Mouse (Mus musculus) urinary bladder, postnatal 25 days (tissue): Measurements from ENCODE around the gene Ccl7.
A peak's percentile ranks its signal among the peaks of the same experiment; 100 is the strongest.

Experiments
- DNase-seq: peaks from one replicate; pipeline ENCODE4 v3.0.0; 2022; ENCODE audit warnings: low spot score

Gene Ccl7

DNA sequence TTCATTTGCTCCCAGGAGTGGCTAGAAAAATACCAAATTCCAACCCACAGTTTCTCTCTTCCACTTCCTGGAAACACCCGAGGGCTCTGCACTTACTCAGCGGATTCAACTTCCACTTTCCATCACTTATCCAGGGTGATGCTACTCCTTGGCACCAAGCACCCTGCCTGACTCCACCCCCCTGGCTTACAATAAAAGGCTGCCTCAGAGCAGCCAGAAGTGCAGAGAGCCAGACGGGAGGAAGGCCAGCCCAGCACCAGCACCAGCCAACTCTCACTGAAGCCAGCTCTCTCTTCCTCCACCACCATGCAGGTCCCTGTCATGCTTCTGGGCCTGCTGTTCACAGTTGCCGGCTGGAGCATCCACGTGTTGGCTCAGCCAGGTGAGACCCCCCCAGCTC lies 10.2 kb upstream of the Ccl7 start, which contains the start of gene Ccl2:
Ccl2 (plus strand) TSS at position 216 of the 400 bp plus-strand sequence.
- DNase-seq = peak; percentile 57

DNA sequence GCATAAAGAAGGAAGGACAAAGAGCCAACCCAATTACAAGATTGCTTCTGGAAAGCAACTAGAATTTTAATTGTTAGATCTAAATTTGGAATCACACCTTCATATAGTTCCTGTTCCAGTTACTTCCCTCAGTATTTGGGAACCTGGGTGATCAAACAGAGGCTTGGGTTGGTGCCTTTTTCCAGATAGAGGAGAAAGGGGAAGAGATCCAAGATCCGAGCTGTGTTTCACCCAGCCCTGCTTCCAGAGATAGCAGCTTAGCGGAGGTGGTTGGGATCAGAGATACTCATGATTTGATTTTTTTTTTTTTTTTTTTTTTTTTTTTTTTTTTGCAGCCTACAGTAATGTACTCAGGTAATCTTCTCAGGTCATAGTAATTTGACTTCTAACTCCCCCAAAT lies 9.7 kb upstream of the Ccl7 start:
- no peak for DNase-seq

DNA sequence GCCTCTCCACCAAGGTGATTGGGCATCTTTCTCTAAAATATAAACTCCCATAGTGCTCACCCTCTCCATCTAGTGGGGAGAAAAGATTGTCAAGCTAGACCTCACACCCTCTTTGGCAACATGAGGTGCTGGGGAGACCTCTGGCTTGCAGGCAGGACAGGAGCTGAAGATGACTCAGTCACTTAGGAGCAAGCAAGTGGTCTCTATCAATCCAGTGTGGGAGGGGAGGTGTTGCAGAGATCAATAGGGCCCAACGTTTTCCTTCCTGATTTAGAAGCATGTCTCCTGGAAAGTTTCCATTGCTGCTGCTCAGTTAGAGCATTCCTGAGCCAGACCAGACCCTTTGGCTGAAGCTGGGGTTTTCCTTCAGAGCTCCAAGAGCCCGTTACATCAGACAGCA lies 7.0 kb upstream of the Ccl7 start, which contains the start of gene Gm17268:
Gm17268 (minus strand) TSS at position 28 of the 400 bp plus-strand sequence.
- DNase-seq = no peak

DNA sequence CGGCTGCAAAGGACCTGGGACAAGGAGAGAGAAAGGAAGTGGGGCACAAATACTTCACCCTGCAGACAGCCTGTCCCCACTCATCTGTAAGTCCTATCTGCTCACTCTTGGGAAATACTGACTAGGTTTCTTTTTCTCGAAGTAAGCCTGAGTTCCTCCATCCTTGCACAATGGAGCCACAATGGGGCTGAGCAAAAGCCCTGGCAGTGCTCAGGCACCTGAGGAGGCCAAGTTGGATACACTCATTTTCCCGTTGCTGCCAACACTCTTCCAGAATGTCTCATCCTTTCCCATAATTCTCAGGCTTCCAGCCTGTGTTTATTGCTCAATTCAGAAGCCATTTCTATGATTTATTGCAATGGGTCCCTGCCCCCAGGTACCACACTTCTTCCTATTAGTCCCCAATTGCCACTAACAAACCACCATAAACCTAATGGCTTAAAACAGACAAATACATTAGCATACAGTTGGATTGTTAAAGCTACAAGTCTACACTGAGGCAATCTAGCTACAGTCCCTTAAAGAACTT lies 6.3 kb upstream of the Ccl7 start:
- DNase-seq = no peak

DNA sequence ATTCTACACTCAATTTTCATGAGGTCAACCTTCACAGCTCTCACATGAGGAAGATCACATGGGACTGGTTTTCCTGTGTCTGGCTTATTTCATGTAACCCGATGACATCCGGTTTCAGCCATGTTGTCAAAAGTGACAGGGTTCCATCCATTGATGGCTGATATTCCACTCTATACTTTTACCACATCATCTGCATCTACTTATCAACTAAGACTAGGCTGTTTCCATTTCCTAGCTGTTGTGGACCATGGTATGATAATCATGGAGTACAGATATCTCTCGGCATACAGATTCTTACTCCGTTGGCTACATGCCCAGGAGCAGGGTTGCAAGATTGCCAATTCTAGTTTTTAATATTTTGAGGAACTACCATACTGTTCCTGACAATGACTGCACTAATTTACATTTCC lies 3.8 kb upstream of the Ccl7 start:
- no peak for DNase-seq

DNA sequence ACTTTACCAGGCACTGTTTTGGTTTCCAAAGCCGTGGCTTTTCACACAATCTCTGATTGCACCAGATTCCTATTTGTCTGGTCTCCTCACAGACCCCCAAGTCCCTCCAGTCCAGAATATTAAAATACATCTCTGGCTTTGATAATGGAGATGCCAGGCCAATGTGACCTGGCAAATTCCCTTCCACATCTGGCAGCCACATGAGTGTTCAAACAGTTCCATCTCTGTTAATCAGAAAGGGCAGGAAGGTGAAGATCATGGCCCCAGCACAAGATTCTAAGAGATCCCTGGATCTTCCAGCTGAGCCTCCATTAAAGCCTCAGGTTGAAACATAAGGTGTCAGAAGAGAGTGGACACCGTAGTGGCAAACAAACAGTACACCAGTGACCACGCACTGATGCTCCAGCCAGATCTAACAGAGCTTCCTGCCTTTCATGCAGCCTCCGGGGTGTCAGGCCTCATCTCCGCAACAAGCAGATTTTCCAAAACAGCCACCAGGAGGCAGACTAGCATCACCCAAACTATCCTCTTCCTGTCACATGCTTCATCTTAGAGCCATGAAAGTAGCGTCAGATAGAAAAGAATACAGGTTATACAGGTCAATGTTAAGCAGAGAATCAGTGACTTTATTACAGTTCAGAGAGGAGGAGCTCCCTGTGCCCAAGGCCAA lies 2.4 kb downstream of the Ccl7 start:
- DNase-seq = peak; percentile 32

DNA sequence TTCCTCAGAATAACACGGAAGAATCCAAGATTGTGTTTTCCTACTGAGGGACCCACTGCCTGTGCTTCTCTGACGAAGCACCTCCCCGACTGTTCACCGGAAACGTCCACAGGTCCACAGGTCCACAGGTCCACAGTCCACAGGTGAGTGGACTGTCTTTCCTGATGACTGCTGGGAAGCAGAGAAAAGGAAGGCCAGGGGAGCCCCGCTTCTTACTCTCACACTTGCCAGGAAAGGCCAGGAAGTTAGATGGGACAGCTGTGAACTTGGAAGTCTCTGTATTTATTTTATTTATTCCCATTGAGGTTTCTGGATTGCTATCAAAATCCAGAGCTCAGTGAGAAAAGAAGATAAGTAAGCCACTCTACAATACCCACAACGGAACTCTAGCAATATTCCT lies 8.3 kb downstream of the Ccl7 start:
- DNase-seq = no peak

DNA sequence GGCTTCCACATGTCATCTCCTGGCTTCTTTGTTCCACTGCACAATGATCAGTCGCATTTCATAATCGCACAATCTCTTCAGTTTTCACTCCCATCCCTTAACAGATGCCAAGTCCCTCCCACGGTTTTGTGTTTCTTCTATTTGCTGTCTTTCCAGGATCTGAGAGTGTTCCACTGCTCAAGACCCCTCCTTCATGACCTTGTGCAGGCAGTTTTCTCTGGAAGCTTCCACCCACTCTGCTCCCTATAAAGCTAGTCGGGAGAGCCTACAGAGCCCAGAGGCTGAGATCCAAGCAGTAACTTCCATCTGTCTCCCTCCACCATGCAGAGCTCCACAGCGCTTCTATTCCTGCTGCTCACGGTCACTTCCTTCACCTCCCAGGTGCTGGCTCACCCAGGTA lies 12.1 kb downstream of the Ccl7 start, which contains the start of gene Ccl11:
Ccl11 (plus strand) TSS at position 178 of the 400 bp plus-strand sequence.
- DNase-seq = no peak

DNA sequence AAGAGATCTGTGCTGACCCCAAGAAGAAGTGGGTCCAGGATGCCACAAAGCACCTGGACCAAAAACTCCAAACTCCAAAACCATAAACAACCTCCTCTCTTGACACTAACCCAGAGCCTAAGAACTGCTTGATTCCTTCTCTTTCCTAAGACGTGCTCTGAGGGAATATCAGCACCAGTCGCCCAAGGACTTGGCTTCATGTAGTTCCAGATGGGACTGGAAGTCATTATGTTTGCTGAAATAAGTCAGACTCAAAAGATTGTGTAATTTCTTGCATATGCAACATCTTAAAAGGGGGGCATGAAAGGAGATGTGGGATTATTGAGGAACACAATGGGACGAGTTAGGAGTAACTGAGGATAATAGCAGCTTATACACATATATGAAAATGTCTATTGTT lies 16.7 kb downstream of the Ccl7 start:
- DNase-seq = no peak

DNA sequence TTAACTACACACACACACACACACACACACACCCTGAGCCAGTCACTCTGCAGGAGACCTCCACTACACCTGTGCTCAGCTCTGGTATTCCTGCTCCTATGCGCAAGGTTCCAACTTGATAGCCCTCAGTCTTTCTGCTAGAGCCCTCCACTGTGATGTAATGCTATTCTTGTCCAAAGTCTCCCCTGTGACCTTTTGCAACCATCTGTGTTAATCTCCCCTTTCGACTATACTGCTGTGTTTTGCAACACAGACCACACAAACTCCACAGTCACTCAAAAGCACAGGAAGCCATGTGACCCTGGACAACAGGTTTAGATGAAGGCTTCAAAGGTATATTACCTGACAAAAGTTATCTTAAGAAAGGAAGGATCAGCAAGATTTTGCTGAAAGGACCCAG lies 17.9 kb downstream of the Ccl7 start:
- DNase-seq = no peak

DNA sequence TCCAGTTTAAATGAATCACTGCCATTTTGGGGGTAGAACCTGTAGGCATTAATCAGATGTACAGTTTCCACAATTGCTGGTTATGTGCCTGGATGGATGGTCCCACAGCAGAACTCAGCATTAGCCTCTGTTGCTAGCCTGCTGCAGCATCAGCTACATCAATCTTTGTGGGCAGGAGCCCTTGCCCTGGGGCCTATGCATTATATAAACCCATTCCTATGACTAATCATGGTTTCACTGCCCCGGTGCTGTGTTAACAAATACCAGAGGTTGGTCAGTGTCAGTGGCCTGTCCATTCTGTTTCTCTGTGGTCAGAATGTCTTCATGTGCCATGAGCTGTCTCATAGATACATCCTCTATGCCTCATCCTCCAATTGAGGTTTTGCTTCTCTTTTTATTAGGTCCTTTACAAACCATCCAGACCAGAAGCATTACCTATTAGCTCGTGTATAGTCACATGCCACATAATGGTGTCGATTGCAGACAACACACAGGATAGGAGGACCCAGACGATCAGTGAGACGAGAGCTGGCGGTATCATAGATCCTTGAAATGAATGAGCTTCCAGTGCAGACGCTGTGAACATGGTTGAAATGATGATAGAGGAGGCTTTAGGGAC lies 21.6 kb downstream of the Ccl7 start:
- no peak for DNase-seq

DNA sequence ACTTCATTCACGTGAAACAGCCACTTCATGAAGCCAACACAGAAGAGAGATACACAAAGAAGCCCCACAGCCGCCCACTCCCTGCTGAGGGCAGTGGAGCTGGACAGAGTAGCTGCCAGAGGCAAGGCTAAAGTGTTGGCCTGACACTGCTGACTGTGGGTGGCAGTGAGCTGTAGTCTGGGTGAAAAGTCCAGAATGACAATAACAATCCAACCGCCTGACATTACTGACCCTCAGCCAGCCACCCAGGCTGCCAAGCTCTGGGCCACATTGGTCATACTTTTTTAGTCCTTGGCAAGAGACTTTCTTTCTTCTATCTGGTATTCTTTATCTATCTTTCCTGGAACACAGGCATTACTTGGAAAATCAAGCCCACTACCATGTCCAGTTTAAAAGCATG lies 25.6 kb downstream of the Ccl7 start:
- DNase-seq = no peak

DNA sequence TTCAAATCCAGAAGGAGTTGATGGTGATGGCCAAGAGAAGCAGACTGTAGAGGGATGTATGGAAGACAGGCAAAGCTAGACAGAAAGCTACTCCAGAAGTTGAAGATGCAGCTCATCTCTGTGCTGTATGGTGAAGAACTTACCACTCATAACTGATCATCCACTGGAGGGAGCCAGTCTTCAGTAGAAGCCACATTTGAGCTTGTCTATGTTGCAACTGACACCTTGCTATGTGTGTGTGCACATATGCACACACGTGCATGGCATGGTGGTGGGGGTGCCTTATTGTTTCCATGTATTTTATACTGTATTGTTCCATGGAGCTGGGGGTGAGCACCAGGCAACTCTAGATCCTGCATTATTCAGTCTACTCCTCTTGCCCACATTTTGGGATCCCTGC lies 26.9 kb downstream of the Ccl7 start:
- no peak for DNase-seq

DNA sequence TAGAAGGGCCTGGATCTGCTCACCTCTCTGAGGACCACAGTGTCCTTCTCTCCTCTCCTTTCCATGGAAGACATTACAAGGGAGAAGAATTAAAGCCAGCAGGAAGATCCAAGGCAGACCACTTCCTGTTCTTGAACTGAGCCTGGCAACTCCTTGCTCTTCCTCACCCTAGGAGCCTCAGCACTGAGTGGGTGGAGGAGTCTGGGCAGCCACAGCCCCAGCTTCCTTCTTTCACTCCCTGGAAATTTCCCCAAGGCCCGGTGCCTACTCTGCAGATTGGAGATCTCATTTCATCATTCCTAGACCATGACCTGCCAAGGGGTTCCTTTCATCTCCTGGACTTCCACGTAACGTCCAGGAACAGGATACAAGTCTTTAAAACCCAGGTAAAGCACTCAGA lies 27.5 kb downstream of the Ccl7 start:
- no peak for DNase-seq

DNA sequence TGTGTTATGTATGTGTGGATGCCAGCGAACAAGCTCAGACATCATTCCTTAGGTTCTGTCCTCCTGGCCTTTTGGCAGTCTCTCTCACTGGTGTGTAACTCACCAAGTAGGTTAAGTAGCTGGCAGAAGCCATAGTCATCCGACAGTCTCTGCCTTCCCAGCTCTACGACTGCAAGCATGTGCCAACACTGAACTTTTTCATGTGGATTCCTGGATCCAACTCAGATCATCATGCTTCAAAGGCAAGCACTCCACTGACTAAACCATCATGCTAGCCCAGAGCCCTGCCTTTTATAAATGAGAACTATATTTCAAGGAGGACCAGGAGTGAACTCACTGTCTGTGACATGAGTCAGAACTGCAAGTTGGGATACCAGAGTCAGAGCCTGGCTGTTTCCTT lies 28.2 kb downstream of the Ccl7 start:
- no peak for DNase-seq

DNA sequence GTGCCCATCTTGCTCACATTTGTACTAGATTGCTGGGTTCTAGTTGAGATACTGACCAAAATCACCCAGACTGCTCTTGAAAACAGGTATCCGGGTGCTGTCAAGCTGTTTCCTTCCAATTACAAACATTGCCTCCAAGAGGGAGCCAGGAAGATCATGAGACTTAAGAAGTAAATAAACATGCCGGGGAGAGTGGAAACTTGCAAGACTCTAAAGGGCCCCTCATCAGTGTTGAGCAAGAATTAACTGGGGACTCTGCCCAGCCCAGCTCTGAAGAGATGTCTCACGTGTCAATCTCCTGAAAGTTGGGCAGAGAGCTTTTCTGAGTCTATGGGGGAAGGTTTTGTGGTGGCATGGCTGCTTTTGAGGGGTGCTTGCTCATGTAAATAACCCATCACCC lies 31.5 kb downstream of the Ccl7 start:
- DNase-seq = no peak

DNA sequence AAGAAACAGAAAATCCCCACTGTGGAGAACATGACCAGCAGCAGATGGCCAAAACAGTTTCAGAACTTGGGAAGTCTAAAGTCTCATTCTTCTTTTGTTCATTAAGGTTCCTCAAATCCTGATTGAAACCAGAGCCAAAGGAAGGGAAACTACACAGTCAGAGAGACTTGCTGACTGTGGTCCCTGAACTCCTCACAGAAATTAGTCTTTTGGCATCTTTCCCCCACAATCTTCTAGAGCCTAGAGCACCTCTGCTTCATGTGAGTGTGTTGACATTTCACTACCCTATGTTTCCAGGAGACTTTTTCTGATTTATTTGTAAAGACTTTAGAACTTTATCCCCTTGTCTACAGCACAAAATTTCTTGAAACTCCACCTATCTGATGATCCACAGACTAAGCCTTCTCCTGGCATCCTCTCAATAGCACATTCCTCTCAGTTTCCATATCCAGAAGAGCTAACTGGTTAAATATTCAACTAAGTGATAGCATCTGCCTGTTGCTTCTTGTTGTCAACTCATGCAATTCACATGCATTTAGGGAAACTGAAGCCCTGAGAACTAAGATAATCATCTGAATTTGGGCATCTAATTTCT lies 32.7 kb downstream of the Ccl7 start:
- DNase-seq = no peak

DNA sequence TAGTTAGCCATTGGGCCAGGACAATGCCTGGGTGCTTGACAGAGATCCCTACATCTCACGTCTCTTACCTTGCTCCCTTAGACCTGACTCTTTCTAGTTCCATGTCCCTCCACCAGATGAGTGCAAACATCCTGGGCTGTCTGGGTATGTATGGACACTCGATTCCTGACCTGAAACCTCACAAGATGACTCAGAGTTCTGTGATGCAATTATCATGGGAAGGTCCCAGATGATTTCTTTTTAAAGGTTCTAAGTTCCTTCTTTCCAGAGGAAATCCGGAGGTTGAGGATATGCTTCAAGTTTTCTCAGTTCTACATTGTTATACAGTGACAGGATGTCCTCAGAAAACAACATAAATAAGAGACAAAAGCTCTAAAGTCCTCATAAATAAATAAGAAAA lies 35.4 kb downstream of the Ccl7 start:
- DNase-seq = no peak

DNA sequence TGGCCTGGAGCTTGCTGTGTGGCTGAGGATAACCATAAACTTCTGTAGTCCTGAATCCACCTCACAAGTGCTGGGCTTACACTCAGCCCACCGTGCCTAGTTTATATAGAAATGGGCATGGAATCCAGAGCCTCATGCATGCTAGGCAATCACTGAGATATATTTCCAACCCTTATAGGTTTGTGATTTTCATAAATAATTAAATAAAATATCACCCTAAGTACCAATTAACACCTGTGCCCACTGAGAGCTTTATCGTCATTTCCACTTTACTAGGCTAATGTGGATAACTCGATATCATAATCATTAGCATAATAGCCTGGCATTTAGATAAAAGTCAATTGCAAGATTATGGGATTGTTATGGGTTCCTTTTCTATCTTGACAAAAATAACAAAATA lies 38.8 kb downstream of the Ccl7 start:
- no peak for DNase-seq
